Mouse (Mus musculus) MEL (cell line): ENCODE results near the gene Ggt5. TPM values are rescaled to one million over a fixed set of nuclear protein-coding genes. Genes with fewer than 3 reads are reported as not detected.
"Not testable (repeated sequence)": the region's sequence is repeated elsewhere in the genome, so short reads cannot be mapped to it uniquely, and the experiment has no call there.

ENCODE experiments used
- DNase-seq: peaks from one replicate; pipeline ENCODE4 v3.0.0; 2011; ENCODE audit warnings: low read depth, low spot score
- H3K27ac ChIP-seq: 2 replicates; pipeline ENCODE4 v1.5.1; 2012; ENCODE audit warnings: low read depth, mild to moderate bottlenecking, control low read depth, low read length, moderate library complexity; ENCODE audit not compliant: control insufficient read depth
- H3K27me3 ChIP-seq, 2 experiments: fragments of 150-350 bp in 1 of 2; sonication (generic) in 1 of 2; 2 replicates each; pipeline ENCODE4 v1.6.1; 2012; ENCODE audit warnings: low read length in 2 of 2, mild to moderate bottlenecking in 2 of 2, improper control_type of control experiment in 1 of 2, moderate library complexity in 1 of 2; ENCODE audit not compliant: insufficient read depth in 2 of 2, control insufficient read depth in 1 of 2
- H3K36me3 ChIP-seq, 2 experiments: 2 replicates each; pipeline ENCODE4 v1.6.1; 2012 to 2014; ENCODE audit warnings: low read length in 2 of 2, improper control_type of control experiment in 1 of 2, inconsistent platforms in 1 of 2, mild to moderate bottlenecking in 1 of 2; ENCODE audit not compliant: insufficient read depth in 2 of 2, control insufficient read depth in 1 of 2
- H3K4me1 ChIP-seq, 2 experiments: fragments of 150-350 bp in 1 of 2; sonication (generic) in 1 of 2; 2 replicates each; pipeline ENCODE4 v1.6.1; 2012; ENCODE audit warnings: low read length in 2 of 2, improper control_type of control experiment in 1 of 2, mild to moderate bottlenecking in 1 of 2; ENCODE audit not compliant: insufficient read depth in 2 of 2, control insufficient read depth in 1 of 2
- H3K4me3 ChIP-seq, 2 experiments: fragments of 150-350 bp in 1 of 2; sonication (generic) in 1 of 2; 2 replicates each; pipeline ENCODE4 v1.5.1; 2012; ENCODE audit warnings: low read depth in 2 of 2, low read length in 2 of 2, mild to moderate bottlenecking in 2 of 2, moderate library complexity in 2 of 2, control low read depth in 1 of 2, improper control_type of control experiment in 1 of 2; ENCODE audit not compliant: control insufficient read depth in 1 of 2, insufficient read depth in 1 of 2
- H3K79me2 ChIP-seq: 2 replicates; pipeline ENCODE4 v1.6.1; 2012; ENCODE audit warnings: mild to moderate bottlenecking, low read length, moderate library complexity; ENCODE audit not compliant: control insufficient read depth, poor library complexity, insufficient read depth
- H3K9ac ChIP-seq: 2 replicates; pipeline ENCODE4 v1.6.1; 2012; ENCODE audit warnings: low read depth, mild to moderate bottlenecking, control low read depth, low read length, moderate library complexity; ENCODE audit not compliant: control insufficient read depth, poor library complexity, severe bottlenecking
- H3K9me3 ChIP-seq: fragments of 150-350 bp; sonication (generic); replicated peaks from 2 replicates; pipeline ENCODE4 v1.6.1; 2012; ENCODE audit warnings: mild to moderate bottlenecking, low read length, improper control_type of control experiment, moderate library complexity; ENCODE audit not compliant: insufficient read depth
- CTCF ChIP-seq, 3 experiments: IDR thresholded peaks in 2 of 3; conservative IDR thresholded peaks in 1 of 3; 2 replicates each; pipeline ENCODE4 v1.5.1; 2011 to 2012; ENCODE audit warnings: low read length in 3 of 3, low read depth in 2 of 3, mild to moderate bottlenecking in 2 of 3, improper control_type of control experiment in 1 of 3, inconsistent platforms in 1 of 3, mixed read lengths in 1 of 3, moderate library complexity in 1 of 3; ENCODE audit not compliant: control insufficient read depth in 1 of 3, insufficient read depth in 1 of 3, poor library complexity in 1 of 3, severe bottlenecking in 1 of 3
- ELF1 ChIP-seq: IDR thresholded peaks from 2 replicates; pipeline ENCODE4 v1.6.1; 2014; ENCODE audit warnings: low read depth, mild to moderate bottlenecking, inconsistent platforms, low read length, improper control_type of control experiment, moderate library complexity
- EP300 ChIP-seq, 2 experiments: IDR thresholded peaks; 2 replicates each; pipeline ENCODE4 v1.6.1; 2011; ENCODE audit warnings: improper control_type of control experiment in 2 of 2, low read length in 2 of 2, low read depth in 1 of 2, mild to moderate bottlenecking in 1 of 2
- ETS1 ChIP-seq: IDR thresholded peaks from 2 replicates; pipeline ENCODE4 v1.6.1; 2012; ENCODE audit warnings: low read depth, mild to moderate bottlenecking, inconsistent platforms, low read length, improper control_type of control experiment, moderate library complexity
- MXI1 ChIP-seq: IDR thresholded peaks from 2 replicates; pipeline ENCODE4 v1.6.1; 2011; ENCODE audit warnings: mild to moderate bottlenecking, low read depth, low read length, improper control_type of control experiment
- MYC ChIP-seq: IDR thresholded peaks from 2 replicates; pipeline ENCODE4 v1.6.1; 2011; ENCODE audit warnings: low read depth, mild to moderate bottlenecking, low read length, improper control_type of control experiment, moderate library complexity
- NRF1 ChIP-seq: IDR thresholded peaks from 2 replicates; pipeline ENCODE4 v1.6.1; 2014; ENCODE audit warnings: low read depth, mild to moderate bottlenecking, inconsistent platforms, low read length, improper control_type of control experiment, moderate library complexity; ENCODE audit not compliant: poor library complexity, insufficient read depth, severe bottlenecking
- SMC3 ChIP-seq: IDR thresholded peaks from 2 replicates; pipeline ENCODE4 v1.6.1; 2011; ENCODE audit warnings: low read depth, low read length, improper control_type of control experiment
- USF2 ChIP-seq, 2 experiments: IDR thresholded peaks; 2 replicates each; pipeline ENCODE4 v1.6.1; 2011 to 2012; ENCODE audit warnings: improper control_type of control experiment in 2 of 2, low read length in 2 of 2, borderline replicate concordance in 1 of 2, inconsistent platforms in 1 of 2, low read depth in 1 of 2, mild to moderate bottlenecking in 1 of 2; ENCODE audit not compliant: insufficient read depth in 1 of 2
- ZC3H11A ChIP-seq: IDR thresholded peaks from 2 replicates; pipeline ENCODE4 v1.6.1; 2012; ENCODE audit warnings: low read depth, mild to moderate bottlenecking, inconsistent platforms, low read length, improper control_type of control experiment
- ZKSCAN1 ChIP-seq: IDR thresholded peaks from 2 replicates; pipeline ENCODE4 v1.6.1; 2012; ENCODE audit warnings: low read depth, mild to moderate bottlenecking, inconsistent platforms, low read length, improper control_type of control experiment, moderate library complexity
- polyA plus RNA-seq, 2 experiments: library from polyadenylated mRNA; stranded (reverse) in 1 of 2; unstranded in 1 of 2; fragments of >175 nt in 1 of 2; fragments of >200 nt in 1 of 2; gene quantifications; 2 replicates each; pipeline versions ENCODE4 v1.2.1 to v1.2.4; 2012; ENCODE audit warnings: low replicate concordance in 2 of 2, low read depth in 1 of 2; ENCODE audit not compliant: insufficient read length in 2 of 2, insufficient read depth in 1 of 2, missing spikeins in 1 of 2
- total RNA-seq: library from RNA; depleted of rRNA; stranded (reverse); fragments of 300-350 nt; gene quantifications from 2 replicates; pipeline ENCODE4 v1.2.3, GENCODE M21; 2012

Ggt5 gene
- total and polyA plus RNA-seq, 3 experiments, result 0.11 TPM; not detected in 2

GRCm38 (mm10) chr10:75565436-75565835 lies 23.7 kb upstream of the Ggt5 start (continued):
- TF ChIP-seq ELF1 (peak; percentile 83), ZC3H11A (no peak), SMC3 (no peak), NRF1 (no peak), USF2 (IDR thresholded peaks at IDR 0.05; ENCODE audit: borderline replicate concordance in 1 of 2, insufficient read depth in 1 of 2, low read depth in 1 of 2, low read length in 2 of 2) (no peak)

DNA sequence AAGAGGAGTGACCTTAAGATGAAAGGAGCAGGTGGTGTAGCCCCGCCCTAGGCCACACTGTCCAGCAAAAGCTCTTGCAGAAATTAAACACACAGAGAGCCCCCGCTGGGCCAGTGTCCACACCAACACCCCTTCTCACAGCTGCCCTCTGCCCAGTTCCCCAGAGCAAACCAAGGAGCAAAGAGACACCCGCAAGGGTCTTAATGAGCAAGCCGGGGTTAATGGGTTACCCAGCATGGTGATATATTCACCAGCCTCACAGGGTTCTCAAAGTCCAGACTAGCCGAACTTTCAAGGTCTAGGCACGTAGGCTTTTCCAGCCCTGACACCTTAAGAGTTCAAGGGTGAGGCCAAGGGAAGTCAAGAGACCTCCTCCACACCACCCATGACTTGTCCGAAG lies 23.2 kb upstream of the Ggt5 start:
- Histone ChIP-seq H3K79me2 (no peaks in the 10 kb centered on the region), H3K9me3 (no peaks in the 10 kb centered on the region), H3K27ac (peak overlapping the region; percentile 76), H3K4me1 (peaks cover 7 to 43% of the 10 kb centered on the region in 2 experiments), H3K4me3 (peak overlapping the region in 1 of 2 experiments; percentile 27; a peak in 1 of 4 replicates), H3K27me3 (no peaks in the 10 kb centered on the region), H3K36me3 (peaks cover 0 to 31% of the 10 kb centered on the region in 2 experiments; a peak in 2 of 4 replicates), H3K9ac (peak overlapping the region; percentile 44)
- TF ChIP-seq MXI1 (0 out of 2 replicates have a peak, but pooled peaks have one; percentile 20), EP300 (IDR thresholded peaks at IDR 0.05; ENCODE audit: low read depth in 1 of 2, low read length in 2 of 2) (no peak)
- no peak for DNase-seq

DNA sequence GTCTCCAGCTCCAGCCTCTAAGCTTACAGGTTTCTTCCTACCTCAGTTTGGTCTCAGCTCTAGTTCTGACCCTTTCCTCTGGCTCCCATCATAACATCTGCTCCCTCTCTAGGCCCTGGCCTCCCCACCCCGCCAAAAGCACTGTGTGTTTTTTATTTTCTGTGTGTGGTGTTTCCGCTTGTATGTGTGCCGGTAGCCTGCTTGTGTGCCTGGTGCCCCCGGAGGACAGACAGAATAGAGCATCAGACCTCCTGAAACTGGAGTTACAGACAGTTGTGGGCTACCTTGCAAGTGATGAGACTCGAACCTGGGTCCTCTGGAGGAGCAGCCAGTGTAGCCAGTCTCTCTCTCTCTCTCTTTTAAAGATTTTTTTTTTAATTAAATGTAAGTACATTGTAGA lies 22.8 kb upstream of the Ggt5 start:
- peak; percentile 51 for DNase-seq
- H3K4me3 ChIP-seq, result no peak overlapping the region
- H3K9me3 ChIP-seq, result no peaks in the 10 kb centered on the region
- peaks cover 0 to 31% of the 10 kb centered on the region in 2 experiments; a peak in 2 of 4 replicates for H3K36me3 ChIP-seq
- H3K79me2 ChIP-seq, result no peaks in the 10 kb centered on the region
- H3K4me1 ChIP-seq, result peaks cover 7 to 43% of the 10 kb centered on the region in 2 experiments
- peak in 2 of 3 experiments; percentile 8 to 22; a peak in 2 of 6 replicates for TF ChIP-seq CTCF (IDR thresholded peaks at IDR 0.05 in 2 of 3, conservative IDR thresholded peaks at IDR 0.05 in 1 of 3; ENCODE audit: control insufficient read depth in 1 of 3, insufficient read depth in 1 of 3, low read depth in 2 of 3, low read length in 3 of 3, poor library complexity in 1 of 3, severe bottlenecking in 1 of 3)
- TF ChIP-seq USF2 (IDR thresholded peaks at IDR 0.05; ENCODE audit: borderline replicate concordance in 1 of 2, insufficient read depth in 1 of 2, low read depth in 1 of 2, low read length in 2 of 2), result no peak
- TF ChIP-seq ETS1, result no peak
- TF ChIP-seq ZKSCAN1, result no peak
- H3K27ac ChIP-seq, result peak overlapping the region; percentile 76
- no peaks in the 10 kb centered on the region for H3K27me3 ChIP-seq
- 0 out of 2 replicates have a peak overlapping the region, but pooled peaks have one; percentile 44 for H3K9ac ChIP-seq

DNA sequence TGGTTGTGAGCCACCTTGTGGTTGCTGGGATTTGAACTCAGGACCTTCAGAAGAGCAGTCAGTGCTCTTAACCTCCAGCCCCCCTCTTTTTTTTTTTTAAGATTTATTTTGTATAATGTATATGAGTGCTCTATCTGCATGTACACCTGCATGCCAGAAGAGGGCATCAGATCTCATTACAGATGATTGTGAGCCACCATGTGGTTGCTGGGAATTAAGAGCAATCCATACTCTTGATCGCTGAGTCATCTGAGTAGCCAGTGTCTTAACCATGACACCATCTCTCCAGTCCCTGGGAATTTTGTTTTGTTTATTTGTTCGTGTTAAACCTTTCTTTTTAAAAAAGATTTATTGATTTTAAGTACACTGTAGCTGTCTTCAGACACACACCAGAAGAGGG lies 22.4 kb upstream of the Ggt5 start:
- peaks cover 0 to 31% of the 10 kb centered on the region in 2 experiments; a peak in 2 of 4 replicates for H3K36me3 ChIP-seq
- not testable (repeated sequence) for H3K9ac ChIP-seq, H3K27ac ChIP-seq, H3K9me3 ChIP-seq, H3K79me2 ChIP-seq, H3K27me3 ChIP-seq
- TF ChIP-seq CTCF (IDR thresholded peaks at IDR 0.05 in 2 of 3, conservative IDR thresholded peaks at IDR 0.05 in 1 of 3; ENCODE audit: control insufficient read depth in 1 of 3, insufficient read depth in 1 of 3, low read depth in 2 of 3, low read length in 3 of 3, poor library complexity in 1 of 3, severe bottlenecking in 1 of 3) (peak in 2 of 3 experiments; percentile 15 to 38; a peak in 3 of 6 replicates), MYC (0 out of 2 replicates have a peak, but pooled peaks have one; percentile 35)
- TF ChIP-seq, all 39 proteins: peak for 2; not testable (repeated sequence) for 37
- H3K4me3 ChIP-seq, result not testable (repeated sequence)
- peaks cover 7 to 43% of the 10 kb centered on the region in 2 experiments for H3K4me1 ChIP-seq
- peak; percentile 34 for DNase-seq
